Mouse (Mus musculus) CD4-positive helper T cell, adult 2 months (primary cell): ENCODE data around the gene Ascl1.

Experiments
- DNase-seq: peaks from one replicate; pipeline ENCODE4 v3.0.0-alpha.2; 2012; ENCODE audit warnings: low read depth, missing footprints, low spot score

Ascl1 gene

GRCm38 (mm10) chr10:87485721-87486620 is 7.5 kb downstream of the Ascl1 start:
- no peak for DNase-seq

- DNase-seq: no peak
These were observed 8.4 kb downstream of the Ascl1 start for GRCm38 (mm10) chr10:87484831-87485720.

GRCm38 (mm10) chr10:87477895-87478294 is 15.6 kb downstream of the Ascl1 start:
- DNase-seq: no peak

GRCm38 (mm10) chr10:87474971-87475370 is 18.5 kb downstream of the Ascl1 start:
- no peak for DNase-seq

- DNase-seq: no peak
These were observed 19.9 kb downstream of the Ascl1 start for GRCm38 (mm10) chr10:87473475-87474131.

GRCm38 (mm10) chr10:87450777-87451176 is 42.7 kb downstream of the Ascl1 start:
- no peak for DNase-seq

- no peak for DNase-seq
These were observed 44.1 kb downstream of the Ascl1 start for GRCm38 (mm10) chr10:87449368-87449767.

- DNase-seq: no peak
These were observed 45.2 kb downstream of the Ascl1 start for GRCm38 (mm10) chr10:87448257-87448656.

GRCm38 (mm10) chr10:87447754-87448095 is 45.7 kb downstream of the Ascl1 start:
- DNase-seq: no peak

- no peak for DNase-seq
These were observed 46.4 kb downstream of the Ascl1 start for GRCm38 (mm10) chr10:87446829-87447753.

- no peak for DNase-seq
These were observed 47.2 kb downstream of the Ascl1 start for GRCm38 (mm10) chr10:87446139-87446828.
